Mouse (Mus musculus): ENCODE measurements at regions not wholly inside any gene's neighbourhood (a gene's known extent, or its start where the extent isn't known, plus 50 kb on each side); places are given as distances from the start of the nearest gene placed in this dataset.

- no peak for DNase-seq (ENCODE audit: low read depth in 2 of 2, low spot score in 2 of 2)
Observed at GRCm38 (mm10) chr17:83902091-83902490, 54.3 kb upstream of the Haao start.

DNA sequence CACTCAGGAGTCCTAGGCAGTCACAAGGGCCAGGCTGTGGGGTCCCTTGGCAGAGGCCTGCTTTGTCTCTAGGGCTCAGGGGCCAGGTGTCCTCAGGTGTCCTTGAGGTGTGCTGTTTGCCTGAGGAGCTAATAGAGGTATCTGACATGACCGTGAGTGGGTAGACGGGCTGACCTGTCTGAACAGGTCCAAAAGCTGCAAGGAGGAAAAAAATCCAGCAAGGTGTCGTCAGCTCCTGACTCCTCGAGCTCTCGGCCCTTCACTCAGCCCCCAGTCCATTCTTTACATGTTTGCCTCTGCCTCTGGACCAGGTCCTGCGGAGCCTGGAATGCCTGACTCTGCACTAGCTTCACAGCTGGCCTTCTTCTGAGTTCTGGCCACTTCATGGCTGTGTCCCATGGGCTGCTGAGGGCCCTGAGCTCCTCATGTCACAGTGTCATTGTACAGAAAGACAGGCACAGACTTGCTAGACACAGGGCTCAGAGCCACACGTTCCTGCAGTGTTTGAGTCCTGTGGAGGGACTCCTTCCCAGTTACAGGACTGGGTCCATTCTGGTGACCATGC, 51.9 kb upstream of the Haao start:
- no peak for DNase-seq (ENCODE audit: low read depth in 2 of 2, low spot score in 2 of 2)

DNA sequence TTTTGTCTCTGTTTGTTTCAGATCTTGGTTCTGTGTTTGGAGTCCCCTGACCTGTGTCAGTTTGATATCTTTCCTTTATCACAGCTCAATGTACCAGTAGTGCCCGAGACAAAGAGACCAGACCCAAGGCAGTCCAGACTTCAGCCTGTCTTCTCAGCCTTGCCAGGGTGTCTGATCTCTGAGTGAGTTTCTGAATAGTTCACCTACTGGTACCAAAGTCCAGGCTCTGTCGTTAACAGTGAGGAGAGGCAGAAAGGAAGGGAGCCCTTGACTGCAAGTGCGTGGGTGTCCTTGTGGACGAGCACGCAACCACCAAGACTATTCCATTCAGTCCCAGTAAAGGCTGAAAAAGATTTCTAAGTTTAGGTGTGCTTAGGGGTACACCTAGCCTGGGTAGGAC, 50.8 kb upstream of the Haao start:
- DNase-seq (ENCODE audit: low read depth in 2 of 2, low spot score in 2 of 2), result no peak
